Mouse (Mus musculus) embryonic facial prominence, embryonic 11.5 days (tissue): ENCODE data around the gene Eif4ebp2. TPM values are rescaled to one million over a fixed set of nuclear protein-coding genes. Genes with fewer than 3 reads are reported as not detected.

Experiments used
- ATAC-seq: fragments of 200-750 bp; cut with Nextera tagmentation; replicated peaks from 2 replicates; pipeline ENCODE4 v1.8.0; 2017; ENCODE audit warnings: low read depth; ENCODE audit not compliant: insufficient number of reproducible peaks, low FRiP score, low TSS enrichment
- DNase-seq: peaks from one replicate; pipeline ENCODE4 v3.0.0-alpha.2; 2015; ENCODE audit warnings: low spot score
- H3K27ac ChIP-seq: fragments of 300-500 bp; sonication (generic); replicated peaks from 2 replicates; pipeline ENCODE4 v1.5.1; 2014; ENCODE audit warnings: mild to moderate bottlenecking, low read depth, low read length, control low read depth
- H3K27me3 ChIP-seq: fragments of 300-500 bp; sonication (generic); 2 replicates; pipeline ENCODE4 v1.6.1; 2014; ENCODE audit warnings: mild to moderate bottlenecking, low read length, moderate library complexity, mixed read lengths; ENCODE audit not compliant: control insufficient read depth, insufficient read depth
- H3K36me3 ChIP-seq: fragments of 300-500 bp; sonication (generic); replicated peaks from 2 replicates; pipeline ENCODE4 v1.6.1; 2014; ENCODE audit warnings: low read depth, mild to moderate bottlenecking, low read length, moderate library complexity, mixed read lengths; ENCODE audit not compliant: control insufficient read depth, insufficient read depth
- H3K4me1 ChIP-seq: fragments of 300-500 bp; sonication (generic); 2 replicates; pipeline ENCODE4 v1.6.1; 2014; ENCODE audit warnings: low read length, mixed read lengths; ENCODE audit not compliant: control insufficient read depth, insufficient read depth
- H3K4me2 ChIP-seq: fragments of 300-500 bp; sonication (generic); 2 replicates; pipeline ENCODE4 v1.6.1; 2014; ENCODE audit warnings: low read depth, mild to moderate bottlenecking, control low read depth, low read length, moderate library complexity
- H3K4me3 ChIP-seq: fragments of 300-500 bp; sonication (generic); 2 replicates; pipeline ENCODE4 v1.5.1; 2014; ENCODE audit warnings: low read depth, low read length, control low read depth
- H3K9ac ChIP-seq: fragments of 300-500 bp; sonication (generic); replicated peaks from 2 replicates; pipeline ENCODE4 v1.6.1; 2014; ENCODE audit warnings: mild to moderate bottlenecking, control low read depth, low read length
- H3K9me3 ChIP-seq: fragments of 300-500 bp; sonication (generic); replicated peaks from 2 replicates; pipeline ENCODE4 v1.6.1; 2016; ENCODE audit warnings: mild to moderate bottlenecking, low read length, inconsistent platforms, mixed read lengths; ENCODE audit not compliant: control insufficient read depth
- WGBS: fragments of 180-500 bp; shearing (Covaris S2); extraction: QIAGEN DNeasy Blood & Tissue Kit; methylation state at CpG from one replicate; pipeline ENCODE4 v1.1.7; 2014; 5-methylcytosine and 5-hydroxymethylcytosine counted together
- polyA plus RNA-seq: library from polyadenylated mRNA; unstranded; fragments of >200 nt; fragmentation: Nextera tagmentation; extraction: Ambion mirVana; gene quantifications from 2 replicates; pipeline ENCODE4 v1.2.1, GENCODE M21; 2014

Gene Eif4ebp2
- polyA plus RNA-seq, 1 experiment from 2014 or later = 27.8 TPM

DNA sequence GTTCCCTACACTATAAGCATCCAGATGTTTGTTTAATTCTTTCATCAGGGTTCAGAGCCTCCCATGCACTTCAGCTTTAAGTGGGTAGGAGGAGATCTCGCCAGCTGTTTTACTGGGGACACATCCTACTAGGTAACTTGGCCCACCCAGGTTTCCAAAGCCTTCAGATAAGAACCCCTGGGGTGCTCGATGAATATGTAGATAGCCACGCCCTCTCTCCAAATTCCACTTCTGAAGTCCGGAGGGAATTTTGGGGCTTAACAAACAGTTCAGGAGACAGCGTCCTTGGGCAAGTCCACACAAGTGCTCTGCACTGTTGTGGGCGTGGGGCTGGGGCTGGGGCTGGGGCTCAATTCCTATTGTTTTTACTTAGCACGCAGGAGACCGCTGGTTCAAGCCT, 36.6 kb downstream of the Eif4ebp2 start:
- Histone ChIP-seq H3K4me2 (no peak overlapping the region), H3K27me3 (peaks cover 38% of the 10 kb centered on the region), H3K27ac (no peak overlapping the region), H3K9ac (no peak overlapping the region), H3K36me3 (no peaks in the 10 kb centered on the region), H3K4me1 (peaks cover 5% of the 10 kb centered on the region; the same call in 1 of the 2 replicates), H3K4me3 (no peak overlapping the region), H3K9me3 (no peaks in the 10 kb centered on the region)
- DNase-seq (no peak), ATAC-seq (no peak)
- 13% methylated on average over 8 of the region's 8 CpGs for WGBS

DNA sequence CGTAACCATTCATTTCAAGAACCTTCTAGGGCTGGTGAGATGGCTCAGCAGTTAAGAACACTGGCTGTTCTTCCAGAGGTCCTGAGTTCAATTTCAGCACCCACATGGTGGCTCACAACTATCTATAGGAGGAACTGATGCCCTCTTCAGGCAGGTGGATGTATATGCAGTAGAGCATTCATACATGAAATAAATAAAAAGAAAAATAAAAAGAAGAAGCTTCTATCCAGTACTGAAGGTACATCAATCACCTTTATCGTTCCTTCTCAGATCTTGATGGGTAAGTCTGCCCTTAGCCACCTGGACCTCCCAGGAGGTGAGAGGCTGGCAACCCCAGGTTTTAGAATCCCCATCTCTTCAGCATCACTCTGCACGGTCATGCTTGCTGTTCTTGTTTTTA, 37.2 kb downstream of the Eif4ebp2 start:
- Histone ChIP-seq H3K27me3 (peaks cover 38% of the 10 kb centered on the region), H3K36me3 (no peaks in the 10 kb centered on the region), H3K9me3 (no peaks in the 10 kb centered on the region), H3K27ac (no peak overlapping the region), H3K4me1 (peaks cover 5% of the 10 kb centered on the region; the same call in 1 of the 2 replicates), H3K4me3 (no peak overlapping the region), H3K4me2 (no peak overlapping the region), H3K9ac (no peak overlapping the region)
- DNase-seq (no peak), ATAC-seq (no peak)
- 66% methylated on average over 3 of the region's 3 CpGs for WGBS

DNA sequence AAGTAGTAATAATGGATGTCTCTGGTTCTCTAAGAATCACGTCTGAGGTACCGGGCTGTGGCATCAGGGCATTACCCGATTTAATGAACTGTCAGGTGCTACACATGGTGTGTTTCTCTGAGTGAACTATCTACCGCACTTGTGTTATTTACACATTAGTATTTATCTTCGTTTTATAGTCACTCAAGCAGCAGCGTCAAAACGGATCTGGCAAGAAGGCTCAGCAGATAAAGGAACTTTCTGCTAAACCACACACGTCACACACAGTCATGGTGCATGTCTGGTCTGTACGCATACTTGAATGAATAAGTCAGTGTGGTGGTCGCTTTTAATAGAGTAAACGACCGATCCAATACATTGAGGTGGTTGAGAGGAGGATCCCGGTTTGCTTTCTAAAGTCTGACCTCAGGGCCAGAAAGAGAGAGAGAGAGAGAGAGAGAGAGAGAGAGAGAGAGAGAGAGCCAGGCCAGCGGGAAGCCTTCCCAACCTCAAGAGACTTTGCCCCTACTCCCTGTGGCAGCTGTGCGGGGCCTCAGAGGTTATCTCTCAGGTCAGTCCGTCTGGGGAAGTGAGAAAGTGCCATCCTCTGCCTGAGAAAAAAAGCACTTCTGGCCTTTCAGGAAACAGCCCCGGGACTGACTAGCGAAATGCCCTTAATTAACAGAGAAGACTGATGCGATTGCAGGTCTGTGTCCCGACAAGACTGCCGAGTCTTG, 39.4 kb downstream of the Eif4ebp2 start:
- DNase-seq (no peak), ATAC-seq (no peak)
- WGBS = 49% methylated on average over 21 of the region's 21 CpGs
- Histone ChIP-seq H3K4me2 (no peak overlapping the region), H3K27me3 (peaks cover 19% of the 10 kb centered on the region), H3K36me3 (no peaks in the 10 kb centered on the region), H3K4me3 (no peak overlapping the region), H3K4me1 (peaks cover 1% of the 10 kb centered on the region; the same call in 1 of the 2 replicates), H3K9ac (no peak overlapping the region), H3K27ac (no peak overlapping the region), H3K9me3 (no peaks in the 10 kb centered on the region)

DNA sequence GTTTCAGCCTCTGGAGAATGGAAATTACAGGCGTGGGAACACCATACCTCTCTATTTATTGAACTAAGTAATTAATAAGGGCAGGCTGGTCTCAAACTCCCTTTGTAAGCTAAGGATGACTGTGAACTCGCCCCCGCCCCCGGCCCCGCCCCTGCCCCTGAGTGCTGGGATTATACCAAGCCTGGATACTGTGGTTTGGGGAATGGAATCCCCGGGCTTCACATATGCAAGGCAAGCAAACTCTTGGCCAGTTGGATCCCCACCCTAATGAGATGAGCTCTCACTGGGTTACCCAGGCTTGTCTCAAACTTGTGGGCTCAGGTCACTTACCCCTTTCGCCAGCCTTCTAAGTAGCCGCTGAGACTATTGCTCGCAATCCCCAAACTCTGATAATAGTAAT, 42.3 kb downstream of the Eif4ebp2 start:
- Histone ChIP-seq H3K4me2 (no peak overlapping the region), H3K4me3 (no peak overlapping the region), H3K4me1 (no peaks in the 10 kb centered on the region), H3K36me3 (no peaks in the 10 kb centered on the region), H3K9ac (no peak overlapping the region), H3K27me3 (peaks cover 7% of the 10 kb centered on the region), H3K9me3 (no peaks in the 10 kb centered on the region), H3K27ac (no peak overlapping the region)
- 31% methylated on average over 9 of the region's 9 CpGs for WGBS
- DNase-seq (no peak), ATAC-seq (no peak)

DNA sequence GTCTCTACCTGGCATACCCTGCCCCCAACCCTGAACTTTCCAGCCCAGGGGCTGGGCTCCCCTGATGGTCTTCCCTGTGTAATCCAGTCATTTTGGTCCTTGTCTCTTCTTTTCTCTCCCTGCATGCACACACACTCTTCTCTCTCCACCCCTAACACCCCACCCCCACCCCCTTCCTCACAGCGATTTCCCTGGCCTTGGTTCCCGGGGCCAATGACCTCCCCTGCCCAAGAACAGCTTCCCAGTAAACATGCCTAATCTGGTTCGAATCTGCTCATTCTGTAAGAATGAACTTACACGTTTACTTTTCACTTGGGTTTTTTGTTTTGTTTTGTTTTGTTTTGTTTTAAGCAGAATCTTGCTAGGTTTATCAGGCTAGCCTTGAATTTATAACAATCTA, 42.7 kb downstream of the Eif4ebp2 start:
- Histone ChIP-seq H3K4me2 (no peak overlapping the region), H3K4me3 (no peak overlapping the region), H3K9ac (no peak overlapping the region), H3K4me1 (no peaks in the 10 kb centered on the region), H3K9me3 (no peaks in the 10 kb centered on the region), H3K36me3 (no peaks in the 10 kb centered on the region), H3K27me3 (peaks cover 7% of the 10 kb centered on the region), H3K27ac (no peak overlapping the region)
- WGBS = 5% methylated on average over 4 of the region's 4 CpGs
- DNase-seq = no peak
- no peak for ATAC-seq

DNA sequence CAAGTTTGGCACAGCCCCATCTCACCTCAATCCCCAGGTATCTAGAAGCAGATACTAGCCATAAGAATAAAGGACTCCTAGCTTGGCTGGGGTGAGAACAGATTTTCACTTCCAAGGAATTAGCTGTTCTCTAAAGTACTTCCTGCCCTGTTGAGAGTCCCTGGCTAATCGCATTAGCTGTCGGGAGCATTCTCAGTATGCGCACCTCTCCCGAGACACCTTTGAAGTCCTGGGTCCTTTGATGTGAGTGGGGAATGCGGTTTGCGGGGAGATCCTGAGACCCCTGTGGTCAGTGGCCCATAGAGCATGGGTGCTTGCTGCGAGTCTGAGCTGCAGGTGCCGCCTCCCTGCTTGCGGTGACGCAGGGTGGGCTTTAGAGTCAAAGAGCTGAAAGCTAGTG, 46.5 kb downstream of the Eif4ebp2 start:
- no peak overlapping the region for H3K4me2 ChIP-seq
- H3K4me3 ChIP-seq = no peak overlapping the region
- 13% methylated on average over 10 of the region's 10 CpGs for WGBS
- no peaks in the 10 kb centered on the region for H3K4me1 ChIP-seq
- no peaks in the 10 kb centered on the region for H3K36me3 ChIP-seq
- no peak overlapping the region for H3K27ac ChIP-seq
- no peak for DNase-seq
- ATAC-seq = no peak
- no peak overlapping the region for H3K9ac ChIP-seq
- peaks cover 7% of the 10 kb centered on the region for H3K27me3 ChIP-seq
- no peaks in the 10 kb centered on the region for H3K9me3 ChIP-seq

DNA sequence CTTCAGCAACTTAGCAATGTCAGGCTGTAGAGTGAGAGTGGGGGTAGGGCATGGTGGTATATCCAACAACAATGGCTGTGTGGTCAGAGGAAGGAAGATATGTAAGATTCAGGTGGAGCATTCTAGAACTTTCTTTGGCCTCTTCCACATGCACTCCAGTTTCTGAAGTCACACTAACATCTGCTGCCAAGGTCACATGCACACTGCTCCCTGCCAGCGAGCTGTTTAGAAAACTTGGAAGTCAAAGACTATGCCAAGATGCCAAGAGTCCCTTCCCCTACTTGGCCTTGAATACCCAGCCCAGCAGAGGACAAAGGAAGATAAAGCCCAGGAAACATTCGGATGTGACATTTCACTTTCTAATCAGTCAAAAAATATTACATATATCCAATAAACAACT, 49.5 kb downstream of the Eif4ebp2 start:
- H3K4me1 ChIP-seq = no peaks in the 10 kb centered on the region
- no peaks in the 10 kb centered on the region for H3K9me3 ChIP-seq
- peaks cover 7% of the 10 kb centered on the region for H3K27me3 ChIP-seq
- H3K4me3 ChIP-seq = no peak overlapping the region
- DNase-seq = no peak
- no peaks in the 10 kb centered on the region for H3K36me3 ChIP-seq
- H3K27ac ChIP-seq = no peak overlapping the region
- ATAC-seq = no peak
- no peak overlapping the region for H3K9ac ChIP-seq
- no peak overlapping the region for H3K4me2 ChIP-seq
- WGBS = 86% methylated on average over 2 of the region's 2 CpGs

DNA sequence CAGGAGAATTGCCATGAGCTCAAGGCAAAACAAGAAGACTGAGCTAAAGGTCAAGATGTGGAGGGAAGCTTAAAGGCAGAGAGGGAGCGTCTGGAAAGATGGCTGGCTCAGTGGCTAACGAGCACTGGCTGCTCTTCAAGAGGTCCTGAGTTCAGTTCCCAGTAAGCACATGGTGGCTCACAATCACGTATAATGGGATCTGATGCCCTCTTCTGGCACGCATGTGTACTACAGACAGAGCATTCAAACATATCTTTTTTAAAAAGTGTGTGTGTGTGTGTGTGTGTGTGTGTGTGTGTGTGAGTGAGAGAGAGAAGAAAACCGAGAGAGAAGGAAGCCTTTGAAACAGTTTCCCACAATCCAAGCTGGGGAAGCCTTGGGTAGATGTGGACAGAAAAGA, 50.0 kb downstream of the Eif4ebp2 start:
- DNase-seq (no peak), ATAC-seq (no peak)
- Histone ChIP-seq H3K27ac (no peak overlapping the region), H3K9me3 (no peaks in the 10 kb centered on the region), H3K9ac (no peak overlapping the region), H3K27me3 (peaks cover 7% of the 10 kb centered on the region), H3K4me2 (no peak overlapping the region), H3K4me3 (no peak overlapping the region), H3K36me3 (no peaks in the 10 kb centered on the region), H3K4me1 (no peaks in the 10 kb centered on the region)
- 65% methylated on average over 5 of the region's 5 CpGs for WGBS
